Mouse (Mus musculus): ENCODE measurements around the gene D330045A20Rik.
"Not testable (repeated sequence)": the region's sequence is repeated elsewhere in the genome, so short reads cannot be mapped to it uniquely, and the experiment has no call there.

Gene D330045A20Rik

GRCm38 (mm10) chrX:139578649-139579278, 98.6 kb downstream of the D330045A20Rik start:
- no peak for DNase-seq (ENCODE audit: low spot score)

GRCm38 (mm10) chrX:139583616-139584015, 103.4 kb downstream of the D330045A20Rik start:
- DNase-seq (ENCODE audit: low spot score), result no peak

GRCm38 (mm10) chrX:139586676-139587075, 106.5 kb downstream of the D330045A20Rik start:
- not testable (repeated sequence) for DNase-seq (ENCODE audit: low spot score)

- DNase-seq (ENCODE audit: low spot score), result no peak
Observed at GRCm38 (mm10) chrX:139596404-139596803, 116.2 kb downstream of the D330045A20Rik start.
